Mouse (Mus musculus): ENCODE results near the gene Grcc10. TPM values are rescaled to one million over a fixed set of nuclear protein-coding genes. Genes with fewer than 3 reads are reported as not detected.
A peak's percentile ranks its signal among the peaks of the same experiment; 100 is the strongest.

Gene Grcc10
- 689 and 844 TPM in 2 replicates for polyA plus RNA-seq (2014; fragmentation: Nextera tagmentation; extraction: Ambion mirVana)

DNA sequence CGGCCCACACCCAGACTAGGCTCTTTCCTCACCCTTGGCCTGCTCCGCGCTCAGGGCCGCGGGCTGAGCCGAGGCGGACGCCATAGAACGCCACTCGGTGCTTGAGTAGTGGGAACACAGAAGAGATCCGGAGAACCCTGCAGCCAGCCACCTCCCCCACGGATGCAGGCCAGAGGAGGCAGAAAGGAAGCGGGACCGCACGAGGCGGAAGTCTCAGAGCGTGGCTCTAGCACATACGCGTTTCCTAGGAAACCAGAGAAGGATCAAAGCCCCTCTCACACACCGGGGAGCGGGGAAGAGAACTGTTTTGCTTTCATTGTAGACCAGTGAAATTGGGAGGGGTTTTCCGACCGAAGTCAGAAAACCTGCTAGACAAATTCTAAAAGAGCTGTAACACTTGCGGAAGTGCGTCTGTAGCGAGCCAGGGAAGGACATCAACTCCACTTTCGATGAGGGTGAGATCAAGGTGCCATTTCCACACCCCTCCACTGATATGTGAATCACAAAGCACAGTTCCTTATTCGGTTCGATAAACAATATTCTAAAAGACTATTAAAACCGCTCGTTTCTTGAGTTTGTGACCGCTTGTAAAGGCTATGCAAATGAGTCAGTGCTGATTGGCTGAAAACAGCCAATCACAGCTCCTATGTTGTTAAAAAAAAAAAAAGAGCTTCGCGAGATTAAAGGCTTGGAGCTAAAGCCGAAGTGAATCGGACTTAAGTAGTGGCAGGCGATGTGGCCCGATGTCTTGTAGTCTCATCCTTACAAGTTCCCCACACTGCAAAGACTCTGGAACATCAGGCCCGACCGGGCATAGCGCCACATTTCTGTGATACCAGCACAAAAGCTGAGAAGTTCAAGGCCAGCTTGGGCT, at the start of gene Grcc10:
TSS of gene Grcc10 (minus strand) at position 487 of the 874 bp plus-strand sequence.
- DNase-seq: peak; percentile 95
- peaks cover 37% of the 10 kb centered on the region for H3K36me3 ChIP-seq (ENCODE audit: control insufficient read depth, insufficient read depth, low read length)
- peak; percentile 81 for ATAC-seq (ENCODE audit: low FRiP score, low TSS enrichment)
- under 1% methylated on average over 41 of the region's 41 CpGs for WGBS
- peak within 1 kb of the TSS; percentile 70 for H3K4me3 ChIP-seq (replicated peaks; ENCODE audit: low read depth, low read length)
- H3K9me3 ChIP-seq (ENCODE audit: control insufficient read depth, low read length): no peaks in the 10 kb centered on the region
- no peaks in the 10 kb centered on the region for H3K27me3 ChIP-seq (ENCODE audit: control insufficient read depth, insufficient read depth, low read length)
- H3K4me2 ChIP-seq (ENCODE audit: low read length): peak within 1 kb of the TSS; percentile 77
- peak within 1 kb of the TSS; percentile 99 for H3K27ac ChIP-seq (replicated peaks; ENCODE audit: low read depth, low read length)
- H3K4me1 ChIP-seq (ENCODE audit: control insufficient read depth, insufficient read depth, low read length): peaks cover 30% of the 10 kb centered on the region
- H3K9ac ChIP-seq (replicated peaks; ENCODE audit: low read length): peak within 1 kb of the TSS; percentile 94

DNA sequence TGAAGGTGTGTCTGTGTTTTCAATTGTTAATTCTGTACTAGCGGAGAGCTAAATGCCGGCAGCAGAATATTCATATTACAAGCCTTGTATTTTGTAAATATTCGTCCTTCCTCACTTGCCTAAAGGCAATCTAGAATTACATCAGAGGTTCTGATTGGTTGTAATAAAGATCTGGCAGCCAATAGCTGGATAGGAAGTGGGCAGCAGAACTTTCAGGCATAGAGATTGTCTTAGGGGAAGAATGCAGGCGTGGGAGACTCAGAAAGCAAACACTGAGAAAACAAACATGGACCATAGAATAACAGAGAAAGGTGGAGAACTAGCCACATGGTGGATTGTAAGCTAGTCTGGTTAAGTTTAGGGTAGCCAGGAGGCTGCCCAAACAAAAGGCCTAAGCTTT, 48.9 kb upstream of the Grcc10 start:
- no peaks in the 10 kb centered on the region for H3K4me1 ChIP-seq (ENCODE audit: control insufficient read depth, insufficient read depth, low read length)
- WGBS: 80% methylated on average over 4 of the region's 4 CpGs
- H3K36me3 ChIP-seq (ENCODE audit: control insufficient read depth, insufficient read depth, low read length): no peaks in the 10 kb centered on the region
- H3K27me3 ChIP-seq (ENCODE audit: control insufficient read depth, insufficient read depth, low read length): no peaks in the 10 kb centered on the region
- H3K9me3 ChIP-seq (ENCODE audit: control insufficient read depth, low read length): no peaks in the 10 kb centered on the region
- no peak for DNase-seq
- no peak overlapping the region for H3K27ac ChIP-seq (replicated peaks; ENCODE audit: low read depth, low read length)
- no peak for ATAC-seq (ENCODE audit: low FRiP score, low TSS enrichment)
- H3K4me3 ChIP-seq (replicated peaks; ENCODE audit: low read depth, low read length): no peak overlapping the region
- no peak overlapping the region for H3K4me2 ChIP-seq (ENCODE audit: low read length)
- no peak overlapping the region for H3K9ac ChIP-seq (replicated peaks; ENCODE audit: low read length)

DNA sequence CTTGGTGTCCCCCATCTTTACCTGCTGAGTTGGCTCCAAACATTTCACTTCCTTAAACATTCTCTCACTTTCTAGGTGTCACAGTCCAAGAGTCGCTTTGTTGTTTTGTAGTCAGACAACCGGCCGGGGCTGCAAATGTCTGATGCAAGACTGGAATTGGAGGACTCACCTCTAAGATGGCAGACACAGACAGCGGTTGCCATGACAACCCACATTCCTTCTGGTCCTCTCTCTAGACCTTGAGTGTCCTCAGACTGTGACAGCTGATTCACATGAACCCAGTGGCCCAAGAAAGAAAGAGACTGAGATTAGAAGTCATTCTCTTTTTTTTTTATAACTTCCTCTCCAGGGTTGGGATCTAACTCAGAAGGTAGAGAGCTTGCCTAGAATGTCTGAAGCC, 48.3 kb upstream of the Grcc10 start:
- Histone ChIP-seq H3K36me3 (ENCODE audit: control insufficient read depth, insufficient read depth, low read length) (no peaks in the 10 kb centered on the region), H3K9me3 (ENCODE audit: control insufficient read depth, low read length) (no peaks in the 10 kb centered on the region), H3K9ac (replicated peaks; ENCODE audit: low read length) (no peak overlapping the region), H3K4me1 (ENCODE audit: control insufficient read depth, insufficient read depth, low read length) (no peaks in the 10 kb centered on the region), H3K27me3 (ENCODE audit: control insufficient read depth, insufficient read depth, low read length) (no peaks in the 10 kb centered on the region), H3K4me3 (replicated peaks; ENCODE audit: low read depth, low read length) (no peak overlapping the region), H3K27ac (replicated peaks; ENCODE audit: low read depth, low read length) (no peak overlapping the region), H3K4me2 (ENCODE audit: low read length) (no peak overlapping the region)
- WGBS: 76% methylated on average over 4 of the region's 4 CpGs
- DNase-seq (peak; percentile 41), ATAC-seq (ENCODE audit: low FRiP score, low TSS enrichment) (no peak)

DNA sequence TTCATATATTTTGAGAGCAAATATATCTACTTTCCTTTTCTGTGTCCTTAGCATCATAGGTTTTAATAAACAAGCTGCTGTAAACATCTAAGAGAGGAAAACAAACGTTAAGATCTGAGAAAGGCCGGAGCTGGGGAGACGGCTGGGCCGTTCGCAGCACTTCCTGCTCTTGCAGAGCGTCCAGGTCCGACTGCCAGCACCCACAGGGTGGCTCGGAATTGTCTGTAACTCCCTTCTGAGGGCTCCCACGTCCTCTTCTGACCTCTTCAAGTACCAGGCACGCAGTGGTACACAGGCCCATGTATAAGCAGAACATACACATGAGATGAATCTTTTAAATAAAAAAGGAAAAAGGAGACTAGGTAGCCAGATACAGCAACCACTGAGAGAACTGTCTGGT, 46.5 kb upstream of the Grcc10 start:
- H3K9ac ChIP-seq (replicated peaks; ENCODE audit: low read length): no peak overlapping the region
- no peak overlapping the region for H3K4me3 ChIP-seq (replicated peaks; ENCODE audit: low read depth, low read length)
- no peak overlapping the region for H3K4me2 ChIP-seq (ENCODE audit: low read length)
- H3K36me3 ChIP-seq (ENCODE audit: control insufficient read depth, insufficient read depth, low read length): no peaks in the 10 kb centered on the region
- DNase-seq (no peak), ATAC-seq (ENCODE audit: low FRiP score, low TSS enrichment) (no peak)
- H3K9me3 ChIP-seq (ENCODE audit: control insufficient read depth, low read length): no peaks in the 10 kb centered on the region
- WGBS: 77% methylated on average over 10 of the region's 10 CpGs
- H3K27me3 ChIP-seq (ENCODE audit: control insufficient read depth, insufficient read depth, low read length): no peaks in the 10 kb centered on the region
- H3K4me1 ChIP-seq (ENCODE audit: control insufficient read depth, insufficient read depth, low read length): no peaks in the 10 kb centered on the region
- H3K27ac ChIP-seq (replicated peaks; ENCODE audit: low read depth, low read length): no peak overlapping the region

DNA sequence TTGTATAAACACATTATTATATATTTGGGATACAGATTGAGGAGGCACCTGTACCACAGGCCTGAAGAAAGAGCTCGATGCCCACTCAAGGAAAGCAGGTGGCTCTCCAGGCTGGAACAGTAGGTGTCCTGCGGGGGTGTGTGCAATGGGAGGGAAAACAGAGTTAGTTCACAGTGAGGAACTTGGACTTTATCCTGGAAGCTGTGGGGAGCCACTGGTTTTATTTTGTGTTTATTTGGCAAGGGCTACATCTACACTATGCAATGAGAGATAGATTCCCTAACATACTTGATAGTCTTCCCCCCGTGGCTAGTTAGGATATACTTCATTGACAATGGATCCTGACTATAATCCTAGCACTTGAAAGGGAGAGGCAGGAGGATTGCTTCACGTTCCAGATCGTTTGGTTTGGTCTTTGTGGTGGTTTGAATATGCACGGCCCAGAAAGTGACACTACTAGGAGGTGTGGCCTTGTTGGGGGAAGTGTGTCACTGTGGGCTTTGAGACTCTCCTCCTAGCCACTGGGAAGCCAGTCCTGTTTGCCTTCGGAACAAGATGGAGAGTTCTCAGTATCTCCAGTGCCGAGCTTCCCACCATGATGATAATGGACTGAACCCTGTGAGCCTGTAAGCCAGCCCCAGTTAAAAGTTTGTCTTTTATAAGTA, 45.7 kb upstream of the Grcc10 start:
- ATAC-seq (ENCODE audit: low FRiP score, low TSS enrichment): no peak
- no peak overlapping the region for H3K27ac ChIP-seq (replicated peaks; ENCODE audit: low read depth, low read length)
- no peaks in the 10 kb centered on the region for H3K4me1 ChIP-seq (ENCODE audit: control insufficient read depth, insufficient read depth, low read length)
- no peak overlapping the region for H3K4me2 ChIP-seq (ENCODE audit: low read length)
- 50% methylated on average over 8 of the region's 8 CpGs for WGBS
- H3K9ac ChIP-seq (replicated peaks; ENCODE audit: low read length): no peak overlapping the region
- no peak for DNase-seq
- no peaks in the 10 kb centered on the region for H3K9me3 ChIP-seq (ENCODE audit: control insufficient read depth, low read length)
- H3K4me3 ChIP-seq (replicated peaks; ENCODE audit: low read depth, low read length): no peak overlapping the region
- no peaks in the 10 kb centered on the region for H3K36me3 ChIP-seq (ENCODE audit: control insufficient read depth, insufficient read depth, low read length)
- H3K27me3 ChIP-seq (ENCODE audit: control insufficient read depth, insufficient read depth, low read length): no peaks in the 10 kb centered on the region

DNA sequence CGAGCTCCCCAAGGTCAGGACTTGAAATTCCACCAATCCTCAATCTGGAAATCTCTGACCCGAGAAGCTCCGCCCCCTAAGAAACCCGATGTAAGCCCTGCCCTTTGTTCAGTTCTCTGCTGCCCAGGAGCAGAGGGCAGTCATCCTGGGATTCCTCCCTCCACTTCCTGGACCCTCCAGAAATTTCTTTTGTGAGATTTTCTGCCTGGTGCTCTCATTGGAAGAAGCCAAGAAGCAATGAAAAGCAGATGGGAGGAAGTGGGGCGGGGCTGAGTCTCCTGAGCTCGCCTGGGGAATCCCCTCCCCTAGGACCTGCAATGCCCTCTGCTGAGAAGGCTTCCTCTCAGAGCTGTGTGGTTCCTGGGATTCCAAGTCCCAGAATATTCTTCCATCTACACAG, 41.3 kb upstream of the Grcc10 start:
- WGBS: 28% methylated on average over 6 of the region's 6 CpGs
- DNase-seq: peak; percentile 22
- Histone ChIP-seq H3K27ac (replicated peaks; ENCODE audit: low read depth, low read length) (no peak overlapping the region), H3K36me3 (ENCODE audit: control insufficient read depth, insufficient read depth, low read length) (no peaks in the 10 kb centered on the region), H3K4me1 (ENCODE audit: control insufficient read depth, insufficient read depth, low read length) (peaks cover 15% of the 10 kb centered on the region; the same call in 1 of the 2 replicates), H3K4me2 (ENCODE audit: low read length) (no peak overlapping the region), H3K4me3 (replicated peaks; ENCODE audit: low read depth, low read length) (no peak overlapping the region), H3K9ac (replicated peaks; ENCODE audit: low read length) (no peak overlapping the region), H3K27me3 (ENCODE audit: control insufficient read depth, insufficient read depth, low read length) (no peaks in the 10 kb centered on the region), H3K9me3 (ENCODE audit: control insufficient read depth, low read length) (no peaks in the 10 kb centered on the region)
- ATAC-seq (ENCODE audit: low FRiP score, low TSS enrichment): no peak

DNA sequence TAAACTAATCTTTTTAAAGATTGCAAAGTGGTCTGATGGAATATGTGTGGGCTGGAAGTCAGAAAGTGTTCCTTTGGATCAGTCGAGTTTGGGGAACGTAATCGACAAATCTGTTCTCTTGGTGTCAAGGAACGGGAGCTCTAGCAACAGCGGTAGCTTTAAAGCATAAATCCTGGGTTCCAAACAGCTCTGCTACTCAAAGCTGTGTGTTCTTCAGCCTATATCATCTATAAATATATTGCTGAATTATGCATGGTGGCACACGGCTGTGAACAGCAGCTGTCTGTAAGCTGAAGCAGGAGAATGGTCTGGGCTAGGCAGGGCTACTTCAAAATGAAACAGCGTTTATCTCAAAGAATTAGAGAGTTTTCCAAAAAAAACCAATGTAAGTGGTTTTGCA, 39.7 kb upstream of the Grcc10 start:
- Histone ChIP-seq H3K4me1 (ENCODE audit: control insufficient read depth, insufficient read depth, low read length) (peaks cover 15% of the 10 kb centered on the region; the same call in 1 of the 2 replicates), H3K9ac (replicated peaks; ENCODE audit: low read length) (no peak overlapping the region), H3K4me2 (ENCODE audit: low read length) (no peak overlapping the region), H3K9me3 (ENCODE audit: control insufficient read depth, low read length) (no peaks in the 10 kb centered on the region), H3K27me3 (ENCODE audit: control insufficient read depth, insufficient read depth, low read length) (no peaks in the 10 kb centered on the region), H3K4me3 (replicated peaks; ENCODE audit: low read depth, low read length) (no peak overlapping the region), H3K27ac (replicated peaks; ENCODE audit: low read depth, low read length) (no peak overlapping the region), H3K36me3 (ENCODE audit: control insufficient read depth, insufficient read depth, low read length) (no peaks in the 10 kb centered on the region)
- ATAC-seq (ENCODE audit: low FRiP score, low TSS enrichment) (no peak), DNase-seq (no peak)
- WGBS: 86% methylated on average over 7 of the region's 7 CpGs

DNA sequence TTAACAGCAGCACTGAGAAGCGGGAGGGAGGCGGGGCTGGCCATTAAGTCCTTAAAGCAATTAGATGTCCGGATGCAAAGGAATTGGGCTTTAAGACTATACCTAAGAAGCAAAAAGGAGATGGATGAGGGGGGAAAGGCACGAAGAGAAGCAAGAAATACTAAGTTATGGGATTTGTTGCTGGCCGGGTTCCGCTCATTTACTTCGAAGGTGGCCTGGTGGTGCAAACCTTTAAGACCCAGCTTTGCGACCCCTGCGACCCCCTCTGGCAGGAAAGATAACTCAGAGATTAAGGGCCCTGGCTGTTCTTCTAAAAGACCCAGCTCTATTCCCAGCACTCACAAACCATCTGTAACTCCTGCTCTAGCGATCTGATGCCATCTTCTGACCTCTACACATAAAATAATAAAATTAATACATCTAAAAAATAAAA, 38.8 kb upstream of the Grcc10 start:
- Histone ChIP-seq H3K4me3 (replicated peaks; ENCODE audit: low read depth, low read length) (peak overlapping the region; percentile 30), H3K9ac (replicated peaks; ENCODE audit: low read length) (peak overlapping the region; percentile 10; the same call in 1 of the 2 replicates), H3K9me3 (ENCODE audit: control insufficient read depth, low read length) (no peaks in the 10 kb centered on the region), H3K4me2 (ENCODE audit: low read length) (peak overlapping the region; percentile 58), H3K4me1 (ENCODE audit: control insufficient read depth, insufficient read depth, low read length) (peaks cover 15% of the 10 kb centered on the region; the same call in 1 of the 2 replicates), H3K27ac (replicated peaks; ENCODE audit: low read depth, low read length) (no peak overlapping the region), H3K36me3 (ENCODE audit: control insufficient read depth, insufficient read depth, low read length) (no peaks in the 10 kb centered on the region), H3K27me3 (ENCODE audit: control insufficient read depth, insufficient read depth, low read length) (no peaks in the 10 kb centered on the region)
- DNase-seq (no peak), ATAC-seq (ENCODE audit: low FRiP score, low TSS enrichment) (no peak)
- WGBS: 2% methylated on average over 10 of the region's 10 CpGs
